Mouse (Mus musculus) hindbrain, embryonic 15.5 days (tissue): ENCODE measurements around the gene Acrbp. TPM values are rescaled to one million over a fixed set of nuclear protein-coding genes. Genes with fewer than 3 reads are reported as not detected.
"Not testable (repeated sequence)": the region's sequence is repeated elsewhere in the genome, so short reads cannot be mapped to it uniquely, and the experiment has no call there.

ENCODE experiments used
- ATAC-seq: fragments of 200-750 bp; cut with Nextera tagmentation; 2 replicates; pipeline ENCODE4 v1.8.0; 2017; ENCODE audit warnings: low read depth, moderate number of reproducible peaks, moderate TSS enrichment; ENCODE audit not compliant: low FRiP score
- H3K27ac ChIP-seq: fragments of 300-500 bp; sonication (generic); replicated peaks from 2 replicates; pipeline ENCODE4 v1.5.1; 2015; ENCODE audit warnings: mild to moderate bottlenecking, inconsistent platforms
- H3K27me3 ChIP-seq: fragments of 300-500 bp; sonication (generic); 2 replicates; pipeline ENCODE4 v1.6.1; 2015; ENCODE audit warnings: control low read depth, inconsistent platforms
- H3K36me3 ChIP-seq: fragments of 300-500 bp; sonication (generic); 2 replicates; pipeline ENCODE4 v1.6.1; 2015; ENCODE audit warnings: control low read depth, inconsistent platforms
- H3K4me1 ChIP-seq: fragments of 300-500 bp; sonication (generic); replicated peaks from 2 replicates; pipeline ENCODE4 v1.6.1; 2015; ENCODE audit warnings: control low read depth, inconsistent platforms
- H3K4me2 ChIP-seq: fragments of 300-500 bp; sonication (generic); 2 replicates; pipeline ENCODE4 v1.6.1; 2015; ENCODE audit warnings: moderate library complexity, mild to moderate bottlenecking, inconsistent platforms
- H3K4me3 ChIP-seq: fragments of 300-500 bp; sonication (generic); 2 replicates; pipeline ENCODE4 v1.5.1; 2015; ENCODE audit warnings: mild to moderate bottlenecking, inconsistent platforms
- H3K9ac ChIP-seq: fragments of 300-500 bp; sonication (generic); 2 replicates; pipeline ENCODE4 v1.6.1; 2015; ENCODE audit warnings: inconsistent platforms
- H3K9me3 ChIP-seq: fragments of 300-500 bp; sonication (generic); 2 replicates; pipeline ENCODE4 v1.6.1; 2016; ENCODE audit warnings: control low read depth, inconsistent platforms
- WGBS: fragments of 180-500 bp; shearing (Covaris S2); methylation state at CpG from one replicate; pipeline ENCODE4 v1.1.7; 2015; 5-methylcytosine and 5-hydroxymethylcytosine counted together
- polyA plus RNA-seq: library from polyadenylated mRNA; unstranded; fragments of >200 nt; fragmentation: Nextera tagmentation; extraction: Ambion mirVana; gene quantifications from 2 replicates; pipeline ENCODE4 v1.2.1, GENCODE M21; 2015

Gene Acrbp
- polyA plus RNA-seq, 1 experiment from 2014 or later: 20.9 TPM

GRCm38 (mm10) chr6:125039533-125040153 lies 9.8 kb upstream of the Acrbp start, which contains the start of gene Ing4:
TSS of gene Ing4 (plus strand) at chr6:125039760.
- WGBS: 0% methylated on average over 26 of the region's 26 CpGs
- Histone ChIP-seq H3K27ac (peak within 1 kb of the TSS; percentile 82), H3K9me3 (no peaks in the 10 kb centered on the region), H3K36me3 (peaks cover 38% of the 10 kb centered on the region), H3K9ac (peak within 1 kb of the TSS; percentile 73), H3K4me3 (peak within 1 kb of the TSS; percentile 85), H3K27me3 (no peaks in the 10 kb centered on the region), H3K4me2 (peak within 1 kb of the TSS; percentile 82), H3K4me1 (peaks cover 20% of the 10 kb centered on the region)
- peak; percentile 97 for ATAC-seq

- Histone ChIP-seq H3K27ac (peak overlapping the region; percentile 82), H3K4me1 (peaks cover 20% of the 10 kb centered on the region), H3K27me3 (no peaks in the 10 kb centered on the region), H3K36me3 (peaks cover 38% of the 10 kb centered on the region), H3K4me2 (peak overlapping the region; percentile 82), H3K9ac (peak overlapping the region; percentile 73), H3K9me3 (no peaks in the 10 kb centered on the region), H3K4me3 (peak overlapping the region; percentile 85)
- WGBS: 21% methylated on average over 7 of the region's 7 CpGs
- ATAC-seq: no peak
Measured at GRCm38 (mm10) chr6:125040221-125040620, 9.3 kb upstream of the Acrbp start.

GRCm38 (mm10) chr6:125041047-125041446 lies 8.4 kb upstream of the Acrbp start:
- peaks cover 31% of the 10 kb centered on the region for H3K36me3 ChIP-seq
- H3K4me2 ChIP-seq: 0 out of 2 replicates have a peak overlapping the region, but pooled peaks have one; percentile 82
- H3K4me3 ChIP-seq: no peak overlapping the region
- H3K9ac ChIP-seq: no peak overlapping the region
- WGBS: 91% methylated on average over 7 of the region's 7 CpGs
- no peak for ATAC-seq
- H3K4me1 ChIP-seq: peaks cover 20% of the 10 kb centered on the region
- no peak overlapping the region for H3K27ac ChIP-seq
- no peaks in the 10 kb centered on the region for H3K9me3 ChIP-seq
- H3K27me3 ChIP-seq: no peaks in the 10 kb centered on the region

GRCm38 (mm10) chr6:125042081-125042480 lies 7.4 kb upstream of the Acrbp start:
- Histone ChIP-seq H3K27me3 (no peaks in the 10 kb centered on the region), H3K4me1 (peaks cover 20% of the 10 kb centered on the region), H3K4me2 (no peak overlapping the region), H3K4me3 (no peak overlapping the region), H3K9ac (no peak overlapping the region), H3K27ac (no peak overlapping the region), H3K36me3 (peaks cover 24% of the 10 kb centered on the region), H3K9me3 (no peaks in the 10 kb centered on the region)
- WGBS: 97% methylated on average over 7 of the region's 7 CpGs
- no peak for ATAC-seq

GRCm38 (mm10) chr6:125046691-125047090 lies 2.8 kb upstream of the Acrbp start:
- peak; percentile 12; the same call in 1 of the 2 replicates for ATAC-seq
- WGBS: 23% methylated on average over 5 of the region's 5 CpGs
- Histone ChIP-seq H3K4me3 (no peak overlapping the region), H3K9ac (no peak overlapping the region), H3K4me1 (no peaks in the 10 kb centered on the region), H3K27ac (no peak overlapping the region), H3K27me3 (no peaks in the 10 kb centered on the region), H3K36me3 (peaks cover 43% of the 10 kb centered on the region), H3K9me3 (no peaks in the 10 kb centered on the region), H3K4me2 (no peak overlapping the region)

- ATAC-seq: no peak
- Histone ChIP-seq H3K4me1 (no peaks in the 10 kb centered on the region), H3K27me3 (no peaks in the 10 kb centered on the region), H3K4me3 (no peak overlapping the region), H3K27ac (no peak overlapping the region), H3K4me2 (no peak overlapping the region), H3K36me3 (peaks cover 58% of the 10 kb centered on the region), H3K9ac (no peak overlapping the region), H3K9me3 (no peaks in the 10 kb centered on the region)
- 68% methylated on average over 5 of the region's 5 CpGs for WGBS
Measured at GRCm38 (mm10) chr6:125051237-125051636, 1.7 kb downstream of the Acrbp start.

- Histone ChIP-seq H3K4me3 (no peak overlapping the region), H3K4me1 (peaks cover 8% of the 10 kb centered on the region; the same call in 1 of the 2 replicates), H3K9me3 (no peaks in the 10 kb centered on the region), H3K4me2 (no peak overlapping the region), H3K27ac (no peak overlapping the region), H3K27me3 (no peaks in the 10 kb centered on the region), H3K9ac (no peak overlapping the region), H3K36me3 (peaks cover 5% of the 10 kb centered on the region; the same call in 1 of the 2 replicates)
- ATAC-seq: no peak
- WGBS: 35% methylated on average over 6 of the region's 6 CpGs
Measured at GRCm38 (mm10) chr6:125061493-125061892, 12.0 kb downstream of the Acrbp start.

- Histone ChIP-seq H3K4me2 (no peak overlapping the region), H3K4me1 (peaks cover 8% of the 10 kb centered on the region; the same call in 1 of the 2 replicates), H3K9me3 (no peaks in the 10 kb centered on the region), H3K9ac (no peak overlapping the region), H3K4me3 (no peak overlapping the region), H3K27me3 (no peaks in the 10 kb centered on the region), H3K36me3 (peaks cover 3% of the 10 kb centered on the region; the same call in 1 of the 2 replicates), H3K27ac (no peak overlapping the region)
- 75% methylated on average over 5 of the region's 5 CpGs for WGBS
- no peak for ATAC-seq
Measured at GRCm38 (mm10) chr6:125062511-125062910, 13.0 kb downstream of the Acrbp start.

- Histone ChIP-seq H3K27me3 (no peaks in the 10 kb centered on the region), H3K4me3 (no peak overlapping the region), H3K4me1 (peaks cover 8% of the 10 kb centered on the region; the same call in 1 of the 2 replicates), H3K9ac (no peak overlapping the region), H3K36me3 (no peaks in the 10 kb centered on the region), H3K4me2 (no peak overlapping the region), H3K9me3 (no peaks in the 10 kb centered on the region), H3K27ac (no peak overlapping the region)
- no peak for ATAC-seq
- WGBS: 90% methylated on average over 6 of the region's 6 CpGs
Measured at GRCm38 (mm10) chr6:125063906-125064305, 14.4 kb downstream of the Acrbp start.

GRCm38 (mm10) chr6:125065223-125065622 lies 15.7 kb downstream of the Acrbp start:
- not testable (repeated sequence) for H3K4me2 ChIP-seq, H3K9ac ChIP-seq, H3K4me3 ChIP-seq, H3K27ac ChIP-seq, ATAC-seq, H3K27me3 ChIP-seq, H3K9me3 ChIP-seq, H3K4me1 ChIP-seq, H3K36me3 ChIP-seq
- no CpG with 5 or more reads among the region's 1 CpGs for WGBS

- no peak within 1 kb of the TSS for H3K4me2 ChIP-seq
- 63% methylated on average over 7 of the region's 8 CpGs for WGBS
- H3K27ac ChIP-seq: no peak within 1 kb of the TSS
- no peak within 1 kb of the TSS for H3K9ac ChIP-seq
- H3K4me3 ChIP-seq: no peak within 1 kb of the TSS
- no peaks in the 10 kb centered on the region for H3K36me3 ChIP-seq
- H3K9me3 ChIP-seq: no peaks in the 10 kb centered on the region
- no peaks in the 10 kb centered on the region for H3K27me3 ChIP-seq
- no peak for ATAC-seq
- peaks cover 12% of the 10 kb centered on the region for H3K4me1 ChIP-seq
Measured at GRCm38 (mm10) chr6:125067571-125067995, 18.1 kb downstream of the Acrbp start, which contains the start of gene Lpar5. TSS of gene Lpar5 (plus strand) at chr6:125067920.

GRCm38 (mm10) chr6:125071170-125071895 lies 21.8 kb downstream of the Acrbp start:
- Histone ChIP-seq H3K4me2 (peak overlapping the region; percentile 4; the same call in 1 of the 2 replicates), H3K9me3 (no peaks in the 10 kb centered on the region), H3K27ac (peak overlapping the region; percentile 84), H3K36me3 (no peaks in the 10 kb centered on the region), H3K9ac (no peak overlapping the region), H3K4me3 (no peak overlapping the region), H3K4me1 (peaks cover 12% of the 10 kb centered on the region), H3K27me3 (no peaks in the 10 kb centered on the region)
- WGBS: 73% methylated on average over 18 of the region's 18 CpGs
- peak; percentile 77 for ATAC-seq
